ENCODE assay signal across 8 mouse cellular contexts in genomic region chr5:124862871-124863741, GRCm38 (mm10). TPM values are rescaled to one million over a fixed set of nuclear protein-coding genes. Genes with fewer than 3 reads are reported as not detected.
A peak's percentile ranks its signal among the peaks of the same experiment; 100 is the strongest.
DNase-seq lines count a peak whose midpoint lies in the region; ATAC-seq lines count a peak whose summit lies in the region.

No protein-coding gene starts in this region.

- peak; percentile 45 to 74 for DNase-seq in adrenal gland, adult (ENCODE audit: inconsistent age in 2 of 2, low spot score in 1 of 2)
- DNase-seq in adrenal gland, adult 8-10 months, result no peak
- peak; percentile 54 for DNase-seq in adrenal gland, adult 2 months
- DNase-seq in neural tube, embryonic 11.5 days (ENCODE audit: low spot score), result peak; percentile 50
- DNase-seq in urinary bladder, postnatal 14 days (ENCODE audit: low spot score), result peak; percentile 44

- ATAC-seq in embryonic facial prominence, embryonic 13.5 days (ENCODE audit: insufficient number of reproducible peaks, insufficient read depth, low FRiP score, low TSS enrichment, low read depth), result peak; percentile 45
- peak; percentile 56 for ATAC-seq in hindbrain, embryonic 16.5 days
- peak; percentile 52 for ATAC-seq in liver, embryonic 12.5 days
- peak; percentile 60 for ATAC-seq in neural tube, embryonic 11.5 days (ENCODE audit: insufficient read depth, low FRiP score, low TSS enrichment)

- peak overlapping the region; percentile 97 for H3K4me2 ChIP-seq in embryonic facial prominence, embryonic 13.5 days
- peak overlapping the region; percentile 85 for H3K4me2 ChIP-seq in hindbrain, embryonic 16.5 days (ENCODE audit: low read length)
- H3K4me2 ChIP-seq in liver, embryonic 12.5 days, result peak overlapping the region; percentile 98
- peak overlapping the region; percentile 47 for H3K4me2 ChIP-seq in neural tube, embryonic 11.5 days (ENCODE audit: low read depth)

- peak overlapping the region; percentile 95 for H3K9ac ChIP-seq in embryonic facial prominence, embryonic 13.5 days
- H3K9ac ChIP-seq in hindbrain, embryonic 16.5 days (ENCODE audit: low read depth, low read length), result peak overlapping the region; percentile 94
- H3K9ac ChIP-seq in liver, embryonic 12.5 days, result peak overlapping the region; percentile 93
- peak overlapping the region; percentile 91 for H3K9ac ChIP-seq in neural tube, embryonic 11.5 days (ENCODE audit: low read length)

- H3K9me3 ChIP-seq in embryonic facial prominence, embryonic 13.5 days, result no peaks in the 10 kb centered on the region
- no peaks in the 10 kb centered on the region for H3K9me3 ChIP-seq in hindbrain, embryonic 16.5 days (ENCODE audit: control insufficient read depth, low read length)
- no peaks in the 10 kb centered on the region for H3K9me3 ChIP-seq in liver, embryonic 12.5 days (replicated peaks)
- H3K9me3 ChIP-seq in neural tube, embryonic 11.5 days (ENCODE audit: control insufficient read depth, low read length), result no peaks in the 10 kb centered on the region

- under 1% methylated on average over 66 of the region's 88 CpGs for WGBS in embryonic facial prominence, embryonic 13.5 days
- under 1% methylated on average over 61 of the region's 88 CpGs for WGBS in hindbrain, embryonic 16.5 days
- WGBS in liver, embryonic 12.5 days (ENCODE audit: insufficient replicate concordance), result under 1% methylated on average over 71 of the region's 88 CpGs
- WGBS in neural tube, embryonic 11.5 days, result under 1% methylated on average over 46 of the region's 88 CpGs

- H3K4me1 ChIP-seq in embryonic facial prominence, embryonic 13.5 days, result peaks cover 26% of the 10 kb centered on the region
- H3K4me1 ChIP-seq in hindbrain, embryonic 16.5 days (ENCODE audit: control insufficient read depth, insufficient read depth, low read depth, low read length), result peaks cover 30% of the 10 kb centered on the region
- H3K4me1 ChIP-seq in liver, embryonic 12.5 days, result peaks cover 25% of the 10 kb centered on the region
- peaks cover 12% of the 10 kb centered on the region; the same call in 1 of the 2 replicates for H3K4me1 ChIP-seq in neural tube, embryonic 11.5 days (ENCODE audit: control insufficient read depth, insufficient read depth, low read length)

- H3K36me3 ChIP-seq in embryonic facial prominence, embryonic 13.5 days, result 0 out of 2 replicates have a peak, but pooled peaks cover 9% of the 10 kb centered on the region
- no peaks in the 10 kb centered on the region for H3K36me3 ChIP-seq in hindbrain, embryonic 16.5 days (ENCODE audit: control insufficient read depth, insufficient read depth, low read length)
- H3K36me3 ChIP-seq in liver, embryonic 12.5 days, result peaks cover 7% of the 10 kb centered on the region; the same call in 1 of the 2 replicates
- no peaks in the 10 kb centered on the region for H3K36me3 ChIP-seq in neural tube, embryonic 11.5 days (ENCODE audit: control insufficient read depth, insufficient read depth, low read length)

- peaks cover 27% of the 10 kb centered on the region for H3K27me3 ChIP-seq in embryonic facial prominence, embryonic 13.5 days
- H3K27me3 ChIP-seq in hindbrain, embryonic 16.5 days (replicated peaks; ENCODE audit: control insufficient read depth, insufficient read depth, low read length), result no peaks in the 10 kb centered on the region
- peaks cover 41% of the 10 kb centered on the region for H3K27me3 ChIP-seq in liver, embryonic 12.5 days (replicated peaks)
- peaks cover 9% of the 10 kb centered on the region; the same call in 1 of the 2 replicates for H3K27me3 ChIP-seq in neural tube, embryonic 11.5 days (ENCODE audit: control insufficient read depth, insufficient read depth, low read length)

- H3K27ac ChIP-seq in embryonic facial prominence, embryonic 13.5 days, result peak overlapping the region; percentile 94
- H3K27ac ChIP-seq in hindbrain, embryonic 16.5 days (ENCODE audit: low read depth, low read length), result peak overlapping the region; percentile 90
- peak overlapping the region; percentile 78 for H3K27ac ChIP-seq in liver, embryonic 12.5 days
- peak overlapping the region; percentile 92 for H3K27ac ChIP-seq in neural tube, embryonic 11.5 days (ENCODE audit: low read depth, low read length)

- peak overlapping the region; percentile 97 for H3K4me3 ChIP-seq in embryonic facial prominence, embryonic 13.5 days
- peak overlapping the region; percentile 85 for H3K4me3 ChIP-seq in hindbrain, embryonic 16.5 days (ENCODE audit: low read length)
- H3K4me3 ChIP-seq in liver, embryonic 12.5 days, result peak overlapping the region; percentile 97
- peak overlapping the region; percentile 96 for H3K4me3 ChIP-seq in neural tube, embryonic 11.5 days (ENCODE audit: low read depth, low read length)

RNA-seq across cellular contexts. Expression of gene Zfp664, which starts 0.6 kb away (rescaled TPM):
- total RNA-seq in adrenal gland, adult 8-10 months (2022), result 10 to 100 TPM; 48.3 to 63.9 (median 55.9) TPM
- total RNA-seq in adrenal gland, adult 2 months (2021), result 10 to 100 TPM; 44.8 to 49.1 TPM
- polyA plus RNA-seq in adrenal gland, adult 2 months (2012; rRNA removed), result 23.7 and 26.2 TPM in 2 replicates
- 107 and 113 TPM in 2 replicates for polyA plus RNA-seq in embryonic facial prominence, embryonic 13.5 days (2015; fragmentation: Nextera tagmentation; extraction: Ambion mirVana)
- 75.7 and 77.1 TPM in 2 replicates for polyA plus RNA-seq in hindbrain, embryonic 16.5 days (2015; fragmentation: Nextera tagmentation; extraction: Ambion mirVana)
- 21.3 and 22.6 TPM in 2 replicates for polyA plus RNA-seq in liver, embryonic 12.5 days (2016; fragmentation: Nextera tagmentation; extraction: Ambion mirVana)
- polyA plus RNA-seq in neural tube, embryonic 11.5 days (2014; fragmentation: Nextera tagmentation; extraction: Ambion mirVana), result 146 and 158 TPM in 2 replicates

RNA-seq across cellular contexts. Expression of gene Ccdc92, which starts 0.9 kb away (rescaled TPM):
- total RNA-seq in adrenal gland, adult 8-10 months (2022), result 10 to 100 TPM in 3 of 4 experiments, 1 to 10 TPM in 1; 9.3 to 14.1 (median 11.8) TPM
- total RNA-seq in adrenal gland, adult 2 months (2021), result 10 to 100 TPM in 1 of 2 experiments, 1 to 10 TPM in 1; 6.3 to 10.9 TPM
- polyA plus RNA-seq in adrenal gland, adult 2 months (2012; rRNA removed), result 7.3 and 7.4 TPM in 2 replicates
- 7.1 and 8.7 TPM in 2 replicates for polyA plus RNA-seq in embryonic facial prominence, embryonic 13.5 days (2015; fragmentation: Nextera tagmentation; extraction: Ambion mirVana)
- 47.0 and 51.3 TPM in 2 replicates for polyA plus RNA-seq in hindbrain, embryonic 16.5 days (2015; fragmentation: Nextera tagmentation; extraction: Ambion mirVana)
- polyA plus RNA-seq in liver, embryonic 12.5 days (2016; fragmentation: Nextera tagmentation; extraction: Ambion mirVana), result 0.93 and 1.3 TPM in 2 replicates
- polyA plus RNA-seq in neural tube, embryonic 11.5 days (2014; fragmentation: Nextera tagmentation; extraction: Ambion mirVana), result 24.8 and 26.4 TPM in 2 replicates

Comparison
In these comparisons a context has a peak if more than half of its experiments do, and no peak if none do; other contexts are left out.
1. H3K4me2 ChIP-seq: peak in every context shown above with its lines; median percentile 98 in liver, embryonic 12.5 days; 97 in embryonic facial prominence, embryonic 13.5 days; 85 in hindbrain, embryonic 16.5 days; 47 in neural tube, embryonic 11.5 days.